Mouse (Mus musculus): ENCODE measurements around the gene Scnm1.
"Not testable (repeated sequence)": the region's sequence is repeated elsewhere in the genome, so short reads cannot be mapped to it uniquely, and the experiment has no call there.

Scnm1 gene

GRCm38 (mm10) chr3:95142617-95143011, 8.8 kb upstream of the Scnm1 start:
- peak; percentile 90 to 94 for DNase-seq

DNA sequence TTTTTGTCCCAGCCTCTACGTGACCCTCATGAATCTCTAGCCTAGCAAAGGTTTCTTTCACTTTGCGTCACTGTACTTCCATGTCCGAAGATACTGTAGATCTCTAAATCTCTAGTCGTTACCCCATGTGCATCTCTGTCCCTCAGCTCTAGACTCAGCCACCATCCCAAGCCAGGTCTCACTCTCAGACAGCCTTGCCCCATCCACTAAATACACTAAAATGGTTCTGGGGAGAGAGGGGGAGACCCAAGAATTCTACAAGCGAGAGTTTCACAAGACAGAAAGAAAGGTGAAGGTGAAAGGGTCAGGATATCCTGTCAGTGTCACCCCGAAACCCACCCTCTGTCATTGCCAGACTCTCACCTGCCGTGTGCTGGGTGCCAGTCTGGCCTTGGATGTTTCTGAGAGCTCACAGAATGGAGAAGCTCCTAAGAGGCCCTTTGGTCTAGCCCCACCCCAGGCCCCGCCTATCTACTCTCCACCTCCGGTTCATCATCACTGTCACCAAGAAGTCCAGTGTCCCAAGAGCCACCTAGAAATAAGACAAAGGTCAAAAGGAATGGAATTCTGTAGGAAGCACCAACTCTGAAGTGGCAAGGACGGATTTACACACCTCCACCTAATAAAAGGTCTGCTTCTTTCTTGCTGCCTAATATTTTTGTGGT, 8.3 kb upstream of the Scnm1 start, which contains the start of gene Tnfaip8l2:
Gene Tnfaip8l2, minus strand, starts transcription at position 409 of the 665 bp plus-strand sequence.
- DNase-seq = no peak

DNA sequence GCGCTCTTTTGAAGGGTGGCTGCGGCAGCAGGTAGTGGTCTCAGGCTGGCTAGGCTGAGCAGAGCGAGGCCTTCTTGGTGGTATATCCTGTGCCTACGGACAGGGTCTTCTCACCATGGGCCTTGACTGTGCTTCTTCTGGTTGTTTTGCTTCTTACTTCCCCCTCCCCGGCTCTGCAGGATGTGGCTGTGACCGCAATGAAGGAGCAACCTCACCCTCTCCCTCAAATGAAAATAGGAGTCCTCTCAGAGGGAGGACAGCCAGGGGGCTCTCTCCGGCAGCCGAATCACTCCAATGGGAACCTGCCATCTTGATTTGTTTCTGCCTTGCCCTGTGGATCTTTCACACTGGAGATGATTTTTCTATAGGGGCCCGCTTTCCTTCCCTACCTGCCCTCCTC, 7.7 kb upstream of the Scnm1 start:
- DNase-seq = no peak

- DNase-seq = no peak
Measured at GRCm38 (mm10) chr3:95140795-95141194, 7.0 kb upstream of the Scnm1 start.

DNA sequence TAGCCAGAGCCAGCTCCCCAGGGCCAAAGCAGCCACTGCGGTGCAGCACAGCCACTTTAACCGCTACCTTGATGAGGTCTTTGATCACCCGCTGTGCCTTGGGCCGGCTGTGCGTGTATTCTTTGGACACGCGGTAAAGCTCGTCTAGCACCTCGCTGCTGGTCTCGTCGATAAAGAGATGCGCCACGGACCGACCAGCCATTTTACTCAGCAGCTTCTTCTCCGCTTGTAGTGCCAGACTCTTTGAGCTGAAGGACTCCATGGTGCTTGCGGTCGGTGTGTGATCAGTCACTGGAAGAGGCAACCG, 6.4 kb upstream of the Scnm1 start:
- DNase-seq = no peak

- DNase-seq = no peak
Measured at GRCm38 (mm10) chr3:95139586-95140288, 5.9 kb upstream of the Scnm1 start.

- DNase-seq = no peak
Measured at GRCm38 (mm10) chr3:95136336-95136735, 2.5 kb upstream of the Scnm1 start.

- DNase-seq = no peak
Measured at GRCm38 (mm10) chr3:95135433-95136052, 1.7 kb upstream of the Scnm1 start.

GRCm38 (mm10) chr3:95135023-95135422, 1.2 kb upstream of the Scnm1 start:
- peak; percentile 50 to 56 for DNase-seq

- DNase-seq = not testable (repeated sequence)
Measured at GRCm38 (mm10) chr3:95134133-95134532, 322 bp upstream of the Scnm1 start.

- DNase-seq = no peak
Measured at GRCm38 (mm10) chr3:95133176-95133575, 635 bp downstream of the Scnm1 start.

GRCm38 (mm10) chr3:95132389-95132788, 1.4 kb downstream of the Scnm1 start:
- not testable (repeated sequence) for DNase-seq

DNA sequence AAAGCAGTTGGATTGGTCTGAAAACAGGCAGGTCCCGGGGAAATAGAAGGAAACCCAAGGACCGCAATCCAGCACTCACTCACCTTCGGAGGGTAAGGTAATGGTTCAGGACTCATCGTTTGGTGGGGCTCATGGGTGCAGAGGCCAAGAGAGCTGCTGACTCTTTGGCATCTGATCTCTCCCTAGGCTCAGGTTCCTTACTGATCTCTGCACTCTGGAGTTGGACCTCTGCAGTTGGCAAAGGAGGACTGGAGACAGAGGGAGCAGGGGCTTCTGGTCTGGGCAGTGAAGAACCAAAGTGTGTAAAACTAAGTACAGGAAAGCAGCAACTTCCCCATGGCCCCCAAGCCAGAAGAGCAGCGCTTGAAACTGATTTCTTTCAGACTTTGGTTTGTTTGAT, 3.7 kb downstream of the Scnm1 start:
- DNase-seq = no peak

DNA sequence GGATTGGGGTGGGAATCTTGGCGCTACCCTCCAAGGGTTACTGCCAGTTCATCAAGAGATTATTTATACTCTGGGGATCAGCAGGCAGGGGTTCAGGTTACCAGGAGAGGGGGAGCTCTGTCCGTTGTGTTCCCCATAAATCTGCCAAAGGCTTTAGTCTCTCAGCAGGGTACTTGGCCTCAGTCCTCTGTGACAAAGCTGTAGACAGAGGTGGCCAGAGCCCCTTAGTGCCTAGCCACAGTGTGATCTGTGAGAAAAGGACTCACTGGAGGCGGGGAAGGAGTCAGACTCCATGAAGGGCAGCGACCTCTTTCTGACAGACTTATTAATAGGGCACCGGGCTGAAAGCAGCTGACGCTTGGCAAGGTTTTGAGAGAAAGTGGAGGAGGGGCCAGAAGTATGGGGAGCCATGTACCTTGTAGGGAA, 4.6 kb downstream of the Scnm1 start:
- peak; percentile 55 to 66 for DNase-seq

DNA sequence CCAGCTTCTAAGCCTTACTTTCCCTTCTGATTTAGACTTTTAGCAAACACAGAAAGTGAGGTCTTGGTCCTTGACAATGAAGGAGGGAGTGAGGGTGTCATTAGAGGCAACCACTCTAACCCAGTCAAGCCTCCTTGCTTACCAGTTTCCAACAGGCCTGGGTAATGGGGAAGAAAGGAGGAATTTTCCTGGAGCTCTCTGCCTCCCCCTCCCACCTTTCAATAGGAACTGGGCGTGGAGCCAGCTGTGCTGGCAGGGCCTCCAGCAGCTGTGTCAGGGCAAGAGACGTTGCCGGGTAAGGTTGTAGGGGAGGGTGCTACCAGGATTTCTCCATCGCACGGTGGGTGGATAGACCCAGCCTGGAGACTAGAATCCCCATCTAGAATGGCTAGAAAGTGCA, 8.8 kb downstream of the Scnm1 start:
- DNase-seq = no peak

- no peak for DNase-seq
Measured at GRCm38 (mm10) chr3:95124246-95124645, 9.6 kb downstream of the Scnm1 start, which contains the start of gene Tmod4. Tmod4 (plus strand) TSS chr3:95124476.

- no peak for DNase-seq
Measured at GRCm38 (mm10) chr3:95121580-95121979, 12.2 kb downstream of the Scnm1 start.

GRCm38 (mm10) chr3:95117751-95118150, 16.1 kb downstream of the Scnm1 start:
- DNase-seq = no peak

GRCm38 (mm10) chr3:95112760-95113159, 21.1 kb downstream of the Scnm1 start:
- no peak for DNase-seq

GRCm38 (mm10) chr3:95110911-95111726, 22.7 kb downstream of the Scnm1 start, which contains the start of gene Vps72:
Vps72 (plus strand) TSS chr3:95111022.
- peak; percentile 89 for DNase-seq

DNA sequence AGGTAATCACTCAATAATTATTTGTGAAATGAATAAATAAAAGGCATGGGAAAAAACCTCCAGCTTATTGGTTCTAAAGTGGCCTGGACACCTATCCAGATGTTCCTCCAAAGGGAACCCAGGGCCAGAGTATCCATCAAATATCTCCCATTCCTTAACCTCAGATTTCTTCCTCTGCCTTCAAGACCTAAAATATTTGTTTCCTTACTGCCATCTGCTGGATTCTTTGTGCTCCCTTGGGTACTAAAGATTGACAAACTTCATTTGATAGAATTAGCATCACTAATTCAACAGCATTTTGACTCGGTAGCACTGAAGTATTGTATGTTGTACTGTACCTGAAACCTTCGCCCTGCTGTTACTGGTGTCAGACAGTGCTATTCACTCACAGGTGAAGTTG, 25.9 kb downstream of the Scnm1 start:
- no peak for DNase-seq

- not testable (repeated sequence) for DNase-seq
Measured at GRCm38 (mm10) chr3:95107308-95107707, 26.5 kb downstream of the Scnm1 start.

Data from cerebellum, adult 18-20 months (tissue).